Mouse (Mus musculus) C2C12 (cell line): ENCODE measurements around the gene 4930486L24Rik.
"Not testable (repeated sequence)": the region's sequence is repeated elsewhere in the genome, so short reads cannot be mapped to it uniquely, and the experiment has no call there.

Experiments used
- CEBPB ChIP-seq: IDR thresholded peaks from one replicate; pipeline ENCODE4 v1.6.1; 2011; ENCODE audit warnings: low read depth, mild to moderate bottlenecking, control low read depth, moderate library complexity
- CTCF ChIP-seq: IDR thresholded peaks from one replicate; pipeline ENCODE4 v1.5.1; 2011; ENCODE audit not compliant: control insufficient read depth, insufficient read depth, insufficient read length
- MAX ChIP-seq: IDR thresholded peaks from one replicate; pipeline ENCODE4 v1.6.1; 2011; ENCODE audit warnings: mild to moderate bottlenecking, control low read depth
- MYOG ChIP-seq: IDR thresholded peaks from one replicate; pipeline ENCODE4 v1.6.1; 2011; ENCODE audit not compliant: control insufficient read depth, insufficient read length; ENCODE audit errors: extremely low read depth
- USF1 ChIP-seq: IDR thresholded peaks from one replicate; pipeline ENCODE4 v1.6.1; 2011; ENCODE audit warnings: low read depth, mild to moderate bottlenecking, control low read depth, moderate library complexity

- not testable (repeated sequence) for TF ChIP-seq CTCF, USF1, MYOG, CEBPB, MAX
These were observed 40.5 kb upstream of the 4930486L24Rik start, which contains the start of gene Tpbpb for GRCm38 (mm10) chr13:60904780-60905179.
